Mouse (Mus musculus) hindbrain, embryonic 15.5 days (tissue): ENCODE measurements around the gene Gm17087. TPM values are rescaled to one million over a fixed set of nuclear protein-coding genes. Genes with fewer than 3 reads are reported as not detected.

Source experiments
- polyA plus RNA-seq: library from polyadenylated mRNA; unstranded; fragments of >200 nt; fragmentation: Nextera tagmentation; extraction: Ambion mirVana; gene quantifications from 2 replicates; pipeline ENCODE4 v1.2.1, GENCODE M21; 2015

The Gm17087 gene
- polyA plus RNA-seq, 1 experiment from 2014 or later: not detected

Other genes starting within 250 kb of the Gm17087 start
- 18.4 and 23.1 TPM in 2 replicates for gene Prr18, start 229.5 kb downstream of the Gm17087 start, polyA plus RNA-seq
- gene T2, start 211.0 kb downstream of the Gm17087 start, polyA plus RNA-seq: 0.54 and 0.58 TPM in 2 replicates
- gene T, start 132.5 kb downstream of the Gm17087 start, polyA plus RNA-seq: 0.12 and 0.47 TPM in 2 replicates
- gene Pde10a, start 41.6 kb downstream of the Gm17087 start, polyA plus RNA-seq: 12.8 and 13.0 TPM in 2 replicates